Mouse (Mus musculus): Measurements from ENCODE around the gene Ercc2. TPM values are rescaled to one million over a fixed set of nuclear protein-coding genes. Genes with fewer than 3 reads are reported as not detected.

Gene Ercc2
- total and polyA plus RNA-seq, 3 experiments = 29.0 to 43.8 (median 33.5) TPM

DNA sequence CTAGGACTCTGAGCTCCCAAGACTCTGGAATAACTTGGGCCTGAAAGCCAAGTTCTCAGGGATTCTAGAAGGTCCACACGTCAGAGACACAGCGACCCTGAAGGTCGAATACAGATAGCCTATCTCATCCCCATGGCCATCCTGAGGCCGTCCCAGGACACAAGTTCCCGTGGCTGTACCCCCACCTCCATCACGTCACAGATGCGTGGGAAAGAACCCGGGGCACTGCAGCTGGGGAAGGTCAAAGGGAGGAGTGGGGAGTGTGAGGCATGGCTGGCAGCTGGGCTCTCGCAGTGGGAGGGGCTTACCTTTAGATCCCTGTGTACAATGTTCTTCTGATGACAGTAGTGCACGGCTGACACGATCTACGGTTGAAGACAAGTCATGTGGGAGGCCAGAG, 63.0 kb downstream of the Ercc2 start:
- in situ Hi-C loops (cut with MboI; ENCODE audit: low pct_ligation_motif_present, low pct_unique_long_range_greater_than_20kb, low sequenced_read_pairs) (no loop called here), dilution Hi-C loops (cut with MboI; ENCODE audit: extremely low pct_ligation_motif_present, extremely low pct_unique_long_range_greater_than_20kb, low sequenced_read_pairs) (no loop called here)
- TF ChIP-seq POLR2A (IDR thresholded peaks at IDR 0.05; ENCODE audit: low read depth, low read length) (no peak), CHD2 (IDR thresholded peaks at IDR 0.05; ENCODE audit: low read length) (no peak), GABPA (IDR thresholded peaks at IDR 0.05; ENCODE audit: insufficient replicate concordance, low read depth, low read length) (no peak), USF2 (conservative IDR thresholded peaks at IDR 0.05; ENCODE audit: low read depth, low read length) (no peak), UBTF (IDR thresholded peaks at IDR 0.05; ENCODE audit: low read depth, low read length) (no peak), USF1 (IDR thresholded peaks at IDR 0.05; ENCODE audit: low read depth, low read length) (no peak), ZMIZ1 (IDR thresholded peaks at IDR 0.05; ENCODE audit: low read depth, low read length) (no peak), EP300 (IDR thresholded peaks at IDR 0.05; ENCODE audit: low read length) (no peak), MAX (IDR thresholded peaks at IDR 0.05; ENCODE audit: low read length) (no peak), RAD21 (IDR thresholded peaks at IDR 0.05; ENCODE audit: low read depth, low read length) (no peak), TBP (conservative IDR thresholded peaks at IDR 0.05; ENCODE audit: low read depth, low read length) (no peak), CHD1 (IDR thresholded peaks at IDR 0.05; ENCODE audit: low read depth, low read length) (no peak)
- no peaks in the 10 kb centered on the region for H3K27me3 ChIP-seq (replicated peaks)
- no peak for DNase-seq (ENCODE audit: extremely low read depth)
- H3K4me2 ChIP-seq (ENCODE audit: insufficient read depth, low read depth, poor library complexity, severe bottlenecking) = no peak overlapping the region
- no peaks in the 10 kb centered on the region for H3K79me2 ChIP-seq (replicated peaks; ENCODE audit: control insufficient read depth, extremely low read depth, insufficient read depth, poor library complexity, severe bottlenecking)
- peaks cover 64 to 85% of the 10 kb centered on the region in 2 experiments for H3K36me3 ChIP-seq (replicated peaks in 1 of 2; ENCODE audit: control insufficient read depth in 1 of 2, insufficient read depth in 1 of 2, low read length in 1 of 2)
- H3K4me3 ChIP-seq (replicated peaks in 1 of 3; ENCODE audit: low read depth in 2 of 3, low read length in 2 of 3, poor library complexity in 1 of 3) = no peak overlapping the region
- peaks cover 6 to 21% of the 10 kb centered on the region in 2 experiments; a peak in 2 of 4 replicates for H3K4me1 ChIP-seq (ENCODE audit: control insufficient read depth in 1 of 2, insufficient read depth in 2 of 2)
- H3K9me3 ChIP-seq (replicated peaks; ENCODE audit: low read length) = no peaks in the 10 kb centered on the region
- H3K27ac ChIP-seq (ENCODE audit: insufficient read depth, low read depth) = no peak overlapping the region
- H3K9ac ChIP-seq (ENCODE audit: insufficient read depth, low read depth) = no peak overlapping the region

Other genes starting within 250 kb of the Ercc2 start
Only the 20 nearest of the 25 such genes appear.
- gene Eml2, start 205.6 kb upstream of the Ercc2 start, total RNA-seq (2012; rRNA removed) = 32.4 and 52.4 TPM in 2 replicates
- gene Eml2, start 205.6 kb upstream of the Ercc2 start, total RNA-seq (2014; rRNA removed) = 12.3 and 15.6 TPM in 2 replicates
- 29.1 and 30.8 TPM in 2 replicates for gene Eml2, start 205.6 kb upstream of the Ercc2 start, polyA plus RNA-seq (2012; ENCODE audit: insufficient read length, low read depth)
- gene Gpr4, start 169.5 kb upstream of the Ercc2 start, total RNA-seq (2012; rRNA removed) = 0.04 and 0.08 TPM in 2 replicates
- not detected in 2 replicates for gene Gpr4, start 169.5 kb upstream of the Ercc2 start, total RNA-seq (2014; rRNA removed)
- 0.14 and 0.31 TPM in 2 replicates for gene Gpr4, start 169.5 kb upstream of the Ercc2 start, polyA plus RNA-seq (2012; ENCODE audit: insufficient read length, low read depth)
- gene Opa3, start 153.7 kb upstream of the Ercc2 start, total RNA-seq (2012; rRNA removed) = 11.9 and 15.7 TPM in 2 replicates
- 8.6 and 9.4 TPM in 2 replicates for gene Opa3, start 153.7 kb upstream of the Ercc2 start, total RNA-seq (2014; rRNA removed)
- gene Opa3, start 153.7 kb upstream of the Ercc2 start, polyA plus RNA-seq (2012; ENCODE audit: insufficient read length, low read depth) = 20.0 and 21.2 TPM in 2 replicates
- 109 and 114 TPM in 2 replicates for gene Vasp, start 110.2 kb upstream of the Ercc2 start, total RNA-seq (2012; rRNA removed)
- 122 and 125 TPM in 2 replicates for gene Vasp, start 110.2 kb upstream of the Ercc2 start, total RNA-seq (2014; rRNA removed)
- gene Vasp, start 110.2 kb upstream of the Ercc2 start, polyA plus RNA-seq (2012; ENCODE audit: insufficient read length, low read depth) = 191 and 240 TPM in 2 replicates
- gene Ppm1n, start 101.9 kb upstream of the Ercc2 start, total RNA-seq (2012; rRNA removed) = not detected in 2 replicates
- not detected in 2 replicates for gene Ppm1n, start 101.9 kb upstream of the Ercc2 start, total RNA-seq (2014; rRNA removed)
- not detected in 2 replicates for gene Ppm1n, start 101.9 kb upstream of the Ercc2 start, polyA plus RNA-seq (2012; ENCODE audit: insufficient read length, low read depth)
- 0.72 and 1.0 TPM in 2 replicates for gene Rtn2, start 99.4 kb upstream of the Ercc2 start, total RNA-seq (2012; rRNA removed)
- 0.43 and 0.56 TPM in 2 replicates for gene Rtn2, start 99.4 kb upstream of the Ercc2 start, total RNA-seq (2014; rRNA removed)
- gene Rtn2, start 99.4 kb upstream of the Ercc2 start, polyA plus RNA-seq (2012; ENCODE audit: insufficient read length, low read depth) = 0.76 and 0.80 TPM in 2 replicates
- 0.08 and 0.13 TPM in 2 replicates for gene Fosb, start 72.0 kb upstream of the Ercc2 start, total RNA-seq (2012; rRNA removed)
- not detected in 2 replicates for gene Fosb, start 72.0 kb upstream of the Ercc2 start, total RNA-seq (2014; rRNA removed)
- gene Fosb, start 72.0 kb upstream of the Ercc2 start, polyA plus RNA-seq (2012; ENCODE audit: insufficient read length, low read depth) = 0.27 and 0.56 TPM in 2 replicates
- gene Ercc1, start 37.2 kb upstream of the Ercc2 start, total RNA-seq (2012; rRNA removed) = 27.7 and 31.1 TPM in 2 replicates
- gene Ercc1, start 37.2 kb upstream of the Ercc2 start, total RNA-seq (2014; rRNA removed) = 25.3 and 26.9 TPM in 2 replicates
- gene Ercc1, start 37.2 kb upstream of the Ercc2 start, polyA plus RNA-seq (2012; ENCODE audit: insufficient read length, low read depth) = 28.2 and 29.8 TPM in 2 replicates
- gene Cd3eap, start 22.5 kb upstream of the Ercc2 start, total RNA-seq (2012; rRNA removed) = 22.6 and 33.2 TPM in 2 replicates
- 14.4 and 15.9 TPM in 2 replicates for gene Cd3eap, start 22.5 kb upstream of the Ercc2 start, total RNA-seq (2014; rRNA removed)
- 36.8 and 36.9 TPM in 2 replicates for gene Cd3eap, start 22.5 kb upstream of the Ercc2 start, polyA plus RNA-seq (2012; ENCODE audit: insufficient read length, low read depth)
- 0.42 and 0.68 TPM in 2 replicates for gene Ppp1r13l, start 22.3 kb upstream of the Ercc2 start, total RNA-seq (2012; rRNA removed)
- 0.11 TPM in 1 of 2 replicates, not detected in the other for gene Ppp1r13l, start 22.3 kb upstream of the Ercc2 start, total RNA-seq (2014; rRNA removed)
- 1.3 and 1.4 TPM in 2 replicates for gene Ppp1r13l, start 22.3 kb upstream of the Ercc2 start, polyA plus RNA-seq (2012; ENCODE audit: insufficient read length, low read depth)
- 3.9 and 4.4 TPM in 2 replicates for gene Klc3, start 22.1 kb downstream of the Ercc2 start, total RNA-seq (2012; rRNA removed)
- 0.17 TPM in 1 of 2 replicates, not detected in the other for gene Klc3, start 22.1 kb downstream of the Ercc2 start, total RNA-seq (2014; rRNA removed)
- gene Klc3, start 22.1 kb downstream of the Ercc2 start, polyA plus RNA-seq (2012; ENCODE audit: insufficient read length, low read depth) = not detected in 2 replicates
- 0.21 and 0.47 TPM in 2 replicates for gene Ckm, start 22.8 kb downstream of the Ercc2 start, total RNA-seq (2012; rRNA removed)
- 0.08 and 0.92 TPM in 2 replicates for gene Ckm, start 22.8 kb downstream of the Ercc2 start, total RNA-seq (2014; rRNA removed)
- gene Ckm, start 22.8 kb downstream of the Ercc2 start, polyA plus RNA-seq (2012; ENCODE audit: insufficient read length, low read depth) = not detected in 2 replicates
- gene Mark4, start 76.8 kb downstream of the Ercc2 start, total RNA-seq (2012; rRNA removed) = 5.2 and 7.3 TPM in 2 replicates
- 1.7 and 1.9 TPM in 2 replicates for gene Mark4, start 76.8 kb downstream of the Ercc2 start, total RNA-seq (2014; rRNA removed)
- gene Mark4, start 76.8 kb downstream of the Ercc2 start, polyA plus RNA-seq (2012; ENCODE audit: insufficient read length, low read depth) = 9.6 and 11.9 TPM in 2 replicates
- 0.08 TPM in 2 replicates for gene Exoc3l2, start 81.3 kb downstream of the Ercc2 start, total RNA-seq (2012; rRNA removed)
- not detected in 2 replicates for gene Exoc3l2, start 81.3 kb downstream of the Ercc2 start, total RNA-seq (2014; rRNA removed)
- gene Exoc3l2, start 81.3 kb downstream of the Ercc2 start, polyA plus RNA-seq (2012; ENCODE audit: insufficient read length, low read depth) = not detected in 2 replicates
- gene Bloc1s3, start 126.4 kb downstream of the Ercc2 start, total RNA-seq (2012; rRNA removed) = 5.1 and 6.7 TPM in 2 replicates
- gene Bloc1s3, start 126.4 kb downstream of the Ercc2 start, total RNA-seq (2014; rRNA removed) = 6.9 and 8.0 TPM in 2 replicates
- 3.8 and 4.9 TPM in 2 replicates for gene Bloc1s3, start 126.4 kb downstream of the Ercc2 start, polyA plus RNA-seq (2012; ENCODE audit: insufficient read length, low read depth)
- gene Trappc6a, start 126.4 kb downstream of the Ercc2 start, total RNA-seq (2012; rRNA removed) = 114 and 201 TPM in 2 replicates
- 72.2 and 77.8 TPM in 2 replicates for gene Trappc6a, start 126.4 kb downstream of the Ercc2 start, total RNA-seq (2014; rRNA removed)
- 37.2 and 41.1 TPM in 2 replicates for gene Trappc6a, start 126.4 kb downstream of the Ercc2 start, polyA plus RNA-seq (2012; ENCODE audit: insufficient read length, low read depth)
- gene Nkpd1, start 135.8 kb downstream of the Ercc2 start, total RNA-seq (2012; rRNA removed) = 0.92 and 1.9 TPM in 2 replicates
- gene Nkpd1, start 135.8 kb downstream of the Ercc2 start, total RNA-seq (2014; rRNA removed) = 0.59 and 1.1 TPM in 2 replicates
- 2.1 and 2.3 TPM in 2 replicates for gene Nkpd1, start 135.8 kb downstream of the Ercc2 start, polyA plus RNA-seq (2012; ENCODE audit: insufficient read length, low read depth)
- 13.8 and 14.2 TPM in 2 replicates for gene Ppp1r37, start 181.1 kb downstream of the Ercc2 start, total RNA-seq (2012; rRNA removed)
- 7.3 and 7.7 TPM in 2 replicates for gene Ppp1r37, start 181.1 kb downstream of the Ercc2 start, total RNA-seq (2014; rRNA removed)
- 15.7 and 16.5 TPM in 2 replicates for gene Ppp1r37, start 181.1 kb downstream of the Ercc2 start, polyA plus RNA-seq (2012; ENCODE audit: insufficient read length, low read depth)
- gene Zfp296, start 195.3 kb downstream of the Ercc2 start, total RNA-seq (2012; rRNA removed) = 26.5 and 30.0 TPM in 2 replicates
- 8.6 and 10.7 TPM in 2 replicates for gene Zfp296, start 195.3 kb downstream of the Ercc2 start, total RNA-seq (2014; rRNA removed)
- gene Zfp296, start 195.3 kb downstream of the Ercc2 start, polyA plus RNA-seq (2012; ENCODE audit: insufficient read length, low read depth) = 37.6 and 44.0 TPM in 2 replicates
- 52.5 and 63.2 TPM in 2 replicates for gene Gemin7, start 195.6 kb downstream of the Ercc2 start, total RNA-seq (2012; rRNA removed)
- 89.6 and 101 TPM in 2 replicates for gene Gemin7, start 195.6 kb downstream of the Ercc2 start, total RNA-seq (2014; rRNA removed)
- 59.3 and 64.4 TPM in 2 replicates for gene Gemin7, start 195.6 kb downstream of the Ercc2 start, polyA plus RNA-seq (2012; ENCODE audit: insufficient read length, low read depth)